Mouse (Mus musculus): ENCODE results near the gene Cars2. TPM values are rescaled to one million over a fixed set of nuclear protein-coding genes. Genes with fewer than 3 reads are reported as not detected.
A peak's percentile ranks its signal among the peaks of the same experiment; 100 is the strongest.
"Not testable (repeated sequence)": the region's sequence is repeated elsewhere in the genome, so short reads cannot be mapped to it uniquely, and the experiment has no call there.

Gene Cars2
- polyA plus RNA-seq, 1 experiment from 2014 or later = 12.3 TPM

DNA sequence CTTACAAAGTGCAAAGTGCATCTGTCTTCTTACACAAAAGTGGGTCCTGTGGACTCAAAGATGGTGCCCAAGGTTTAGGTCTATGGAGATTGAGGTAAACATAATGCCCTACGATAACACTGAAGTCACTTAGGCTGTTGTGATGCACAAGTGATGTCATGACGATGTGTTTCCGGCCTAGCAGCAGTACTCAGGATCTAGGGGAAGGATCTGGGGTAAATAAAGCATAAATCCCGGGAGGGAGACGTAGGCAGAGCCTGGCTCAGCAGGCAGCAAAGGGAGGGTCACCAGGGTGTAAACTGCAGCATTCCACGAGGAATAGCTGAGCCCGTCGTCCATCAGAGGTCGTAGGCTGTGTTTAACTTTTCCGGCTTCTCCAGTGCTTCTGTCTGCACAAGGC is 41.7 kb downstream of the Cars2 start:
- H3K27me3 ChIP-seq = no peaks in the 10 kb centered on the region
- H3K9me3 ChIP-seq (replicated peaks) = no peaks in the 10 kb centered on the region
- H3K4me2 ChIP-seq = no peak overlapping the region
- H3K27ac ChIP-seq (replicated peaks) = no peak overlapping the region
- 83% methylated on average over 10 of the region's 10 CpGs for WGBS (ENCODE audit: insufficient replicate concordance)
- peaks cover 33% of the 10 kb centered on the region for H3K4me1 ChIP-seq (replicated peaks)
- no peak overlapping the region for H3K4me3 ChIP-seq (replicated peaks)
- H3K36me3 ChIP-seq (replicated peaks) = peaks cover 96% of the 10 kb centered on the region
- ATAC-seq (ENCODE audit: insufficient read depth) = no peak
- no peak overlapping the region for H3K9ac ChIP-seq

DNA sequence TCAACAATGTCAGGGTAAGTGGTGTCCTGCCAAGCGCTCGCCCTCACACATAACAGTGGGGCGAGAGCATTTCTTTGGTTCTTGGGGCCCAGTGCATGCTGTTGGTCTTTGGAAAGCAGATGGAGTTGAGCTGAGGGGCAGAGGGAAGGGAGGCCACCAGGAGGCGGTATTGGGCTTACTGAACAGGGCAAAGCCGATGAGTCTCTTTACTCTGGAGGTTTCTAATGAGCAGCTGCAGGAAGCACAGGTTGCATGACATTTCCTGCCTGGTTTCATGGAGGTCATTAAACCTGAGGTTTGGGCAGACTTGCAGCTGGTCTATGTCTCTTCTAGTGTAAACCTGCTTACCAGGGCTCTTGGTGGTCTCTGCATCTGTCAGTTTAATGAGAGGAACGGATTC is 43.8 kb downstream of the Cars2 start:
- Histone ChIP-seq H3K36me3 (replicated peaks) (peaks cover 93% of the 10 kb centered on the region), H3K4me1 (replicated peaks) (peaks cover 13% of the 10 kb centered on the region), H3K9ac (no peak overlapping the region), H3K4me2 (no peak overlapping the region), H3K9me3 (replicated peaks) (no peaks in the 10 kb centered on the region), H3K27ac (replicated peaks) (no peak overlapping the region), H3K4me3 (replicated peaks) (no peak overlapping the region), H3K27me3 (no peaks in the 10 kb centered on the region)
- no peak for ATAC-seq (ENCODE audit: insufficient read depth)
- WGBS (ENCODE audit: insufficient replicate concordance) = 58% methylated on average over 6 of the region's 6 CpGs

DNA sequence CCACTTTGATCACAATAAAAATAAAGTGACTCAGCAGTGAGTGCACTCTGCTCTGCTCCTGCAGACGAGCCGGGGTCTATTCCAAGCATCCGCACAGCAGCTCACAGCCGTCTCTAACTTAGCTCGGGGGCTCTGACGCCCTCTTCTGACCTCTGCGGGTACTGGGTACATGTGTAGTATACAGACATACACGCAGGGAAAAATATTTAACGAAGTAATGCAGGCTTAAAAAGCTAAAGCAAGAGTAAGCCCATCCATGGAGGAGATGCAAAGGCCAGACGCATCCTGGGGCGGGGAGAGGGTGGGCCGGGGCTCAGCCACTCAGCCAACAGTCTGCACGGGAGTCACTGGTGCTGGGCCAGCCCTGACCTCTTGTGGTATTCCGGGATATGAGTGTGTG is 44.5 kb downstream of the Cars2 start:
- no peak overlapping the region for H3K4me2 ChIP-seq

DNA sequence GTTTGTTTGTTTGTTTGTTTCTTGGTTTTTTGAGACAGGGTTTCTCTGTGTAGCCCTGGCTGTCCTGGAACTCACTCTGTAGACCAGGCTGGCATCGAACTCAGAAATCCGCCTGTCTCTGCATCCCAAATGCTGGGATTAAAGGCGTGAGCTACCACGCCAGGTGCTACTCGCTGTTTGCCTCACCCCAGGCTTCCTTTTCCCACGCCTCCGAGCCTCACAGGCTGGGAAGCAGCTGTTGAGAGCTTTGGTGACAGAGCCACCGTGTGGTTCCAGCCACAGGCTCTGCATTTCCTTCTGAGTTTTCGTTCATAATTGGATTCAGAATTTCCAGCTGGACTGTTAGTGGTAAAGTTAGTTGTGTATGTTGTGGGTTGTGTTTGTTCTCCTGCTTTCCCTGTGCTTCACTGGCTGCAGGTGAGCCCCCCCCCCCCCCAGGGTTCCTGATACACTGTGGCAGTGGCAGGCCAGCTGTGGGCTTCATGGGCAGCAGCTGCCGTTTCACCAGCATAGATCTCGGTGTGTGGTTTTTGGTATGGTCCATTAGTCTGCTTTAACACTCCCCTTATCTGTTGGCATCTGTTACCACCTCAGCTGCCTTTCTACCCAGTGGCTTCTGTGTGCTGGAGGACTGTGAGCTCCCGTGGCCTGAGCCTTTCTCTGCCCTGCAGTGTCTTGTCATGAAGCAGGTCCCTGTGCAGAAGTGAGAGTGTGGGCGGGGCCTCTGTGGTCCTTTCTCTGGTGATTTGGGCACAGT is 46.9 kb downstream of the Cars2 start:
- no peak overlapping the region for H3K4me3 ChIP-seq (replicated peaks)
- no peak overlapping the region for H3K27ac ChIP-seq (replicated peaks)
- no peaks in the 10 kb centered on the region for H3K9me3 ChIP-seq (replicated peaks)
- H3K27me3 ChIP-seq = no peaks in the 10 kb centered on the region
- ATAC-seq (ENCODE audit: insufficient read depth) = no peak
- peaks cover 14% of the 10 kb centered on the region for H3K4me1 ChIP-seq (replicated peaks)
- no peak overlapping the region for H3K4me2 ChIP-seq
- H3K36me3 ChIP-seq (replicated peaks) = peaks cover 62% of the 10 kb centered on the region
- no peak overlapping the region for H3K9ac ChIP-seq
- 61% methylated on average over 13 of the region's 13 CpGs for WGBS (ENCODE audit: insufficient replicate concordance)

More for the DNA sequence above, 44.5 kb downstream of the Cars2 start:
- Histone ChIP-seq H3K9me3 (replicated peaks) (no peaks in the 10 kb centered on the region), H3K27me3 (no peaks in the 10 kb centered on the region), H3K27ac (replicated peaks) (no peak overlapping the region), H3K4me1 (replicated peaks) (peaks cover 9% of the 10 kb centered on the region), H3K4me3 (replicated peaks) (no peak overlapping the region), H3K36me3 (replicated peaks) (peaks cover 86% of the 10 kb centered on the region), H3K9ac (no peak overlapping the region)
- no peak for ATAC-seq (ENCODE audit: insufficient read depth)
- WGBS (ENCODE audit: insufficient replicate concordance) = 84% methylated on average over 14 of the region's 14 CpGs

DNA sequence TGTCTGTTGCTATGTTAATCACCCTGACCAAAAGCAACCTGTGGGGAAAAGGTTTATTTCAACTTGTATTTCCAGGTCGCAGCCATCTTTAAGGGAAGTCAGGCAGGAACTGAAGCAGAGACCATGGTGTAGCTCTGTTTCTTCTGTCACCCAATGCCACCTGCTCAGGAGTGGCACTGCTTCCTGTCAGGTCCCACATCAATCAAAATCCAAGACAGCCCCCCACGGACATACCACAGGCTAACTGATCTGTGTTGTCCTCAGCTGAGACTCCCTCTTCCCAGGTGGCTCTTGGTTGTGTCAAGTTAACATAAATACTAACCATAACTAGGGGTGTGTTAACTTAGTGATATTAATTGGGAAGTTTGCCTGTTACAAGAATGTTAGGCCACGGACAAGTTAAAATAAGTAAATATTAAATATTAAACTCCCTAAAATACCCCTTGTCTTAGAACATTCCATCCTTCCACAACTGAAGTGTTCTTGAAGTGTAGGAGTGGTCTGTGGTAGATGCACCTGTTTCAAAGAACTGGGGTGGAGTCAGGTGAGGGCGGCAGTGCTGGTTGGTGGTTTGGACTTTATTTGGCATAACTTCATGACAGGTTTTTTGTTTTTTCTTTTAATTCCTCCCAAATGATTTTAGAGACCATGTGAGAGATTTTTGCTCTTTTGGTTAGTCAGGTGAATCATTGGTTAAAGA is 51.6 kb downstream of the Cars2 start:
- ATAC-seq (ENCODE audit: insufficient read depth) = no peak
- H3K27ac ChIP-seq (replicated peaks) = no peak overlapping the region
- H3K36me3 ChIP-seq (replicated peaks) = peaks cover 18% of the 10 kb centered on the region
- peak overlapping the region; percentile 81 for H3K4me2 ChIP-seq
- H3K27me3 ChIP-seq = peaks cover 14% of the 10 kb centered on the region; the same call in 1 of the 2 replicates
- H3K4me3 ChIP-seq (replicated peaks) = peak overlapping the region; percentile 99
- no peaks in the 10 kb centered on the region for H3K9me3 ChIP-seq (replicated peaks)
- no peak overlapping the region for H3K9ac ChIP-seq
- H3K4me1 ChIP-seq (replicated peaks) = peaks cover 23% of the 10 kb centered on the region
- 56% methylated on average over 4 of the region's 4 CpGs for WGBS (ENCODE audit: insufficient replicate concordance)

DNA sequence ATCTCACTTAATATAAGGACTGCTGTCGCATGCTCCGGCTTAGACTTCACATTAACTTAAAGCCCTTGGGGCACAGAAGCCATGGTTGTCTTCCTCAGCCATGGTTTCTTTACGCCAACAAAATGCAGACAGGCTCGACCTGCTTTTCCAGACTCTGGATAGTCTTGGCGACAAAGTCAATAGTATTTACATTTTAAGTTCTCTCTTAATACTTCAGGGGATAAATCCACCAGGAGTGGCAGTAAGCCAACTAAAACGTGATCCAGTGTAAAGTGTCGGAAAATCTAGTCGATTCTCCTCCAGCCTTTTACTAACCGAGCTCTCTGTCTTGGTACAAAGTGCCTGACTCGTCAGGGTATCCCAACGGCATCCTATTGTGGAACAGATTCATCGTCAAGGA is 52.3 kb downstream of the Cars2 start:
- H3K4me2 ChIP-seq = peak overlapping the region; percentile 81
- H3K4me3 ChIP-seq (replicated peaks) = peak overlapping the region; percentile 99
- peaks cover 21% of the 10 kb centered on the region for H3K4me1 ChIP-seq (replicated peaks)
- no peaks in the 10 kb centered on the region for H3K9me3 ChIP-seq (replicated peaks)
- H3K27ac ChIP-seq (replicated peaks) = no peak overlapping the region
- H3K27me3 ChIP-seq = peaks cover 14% of the 10 kb centered on the region; the same call in 1 of the 2 replicates
- peak overlapping the region; percentile 86 for H3K9ac ChIP-seq
- no peak for ATAC-seq (ENCODE audit: insufficient read depth)
- WGBS (ENCODE audit: insufficient replicate concordance) = 61% methylated on average over 12 of the region's 12 CpGs
- H3K36me3 ChIP-seq (replicated peaks) = peaks cover 12% of the 10 kb centered on the region

DNA sequence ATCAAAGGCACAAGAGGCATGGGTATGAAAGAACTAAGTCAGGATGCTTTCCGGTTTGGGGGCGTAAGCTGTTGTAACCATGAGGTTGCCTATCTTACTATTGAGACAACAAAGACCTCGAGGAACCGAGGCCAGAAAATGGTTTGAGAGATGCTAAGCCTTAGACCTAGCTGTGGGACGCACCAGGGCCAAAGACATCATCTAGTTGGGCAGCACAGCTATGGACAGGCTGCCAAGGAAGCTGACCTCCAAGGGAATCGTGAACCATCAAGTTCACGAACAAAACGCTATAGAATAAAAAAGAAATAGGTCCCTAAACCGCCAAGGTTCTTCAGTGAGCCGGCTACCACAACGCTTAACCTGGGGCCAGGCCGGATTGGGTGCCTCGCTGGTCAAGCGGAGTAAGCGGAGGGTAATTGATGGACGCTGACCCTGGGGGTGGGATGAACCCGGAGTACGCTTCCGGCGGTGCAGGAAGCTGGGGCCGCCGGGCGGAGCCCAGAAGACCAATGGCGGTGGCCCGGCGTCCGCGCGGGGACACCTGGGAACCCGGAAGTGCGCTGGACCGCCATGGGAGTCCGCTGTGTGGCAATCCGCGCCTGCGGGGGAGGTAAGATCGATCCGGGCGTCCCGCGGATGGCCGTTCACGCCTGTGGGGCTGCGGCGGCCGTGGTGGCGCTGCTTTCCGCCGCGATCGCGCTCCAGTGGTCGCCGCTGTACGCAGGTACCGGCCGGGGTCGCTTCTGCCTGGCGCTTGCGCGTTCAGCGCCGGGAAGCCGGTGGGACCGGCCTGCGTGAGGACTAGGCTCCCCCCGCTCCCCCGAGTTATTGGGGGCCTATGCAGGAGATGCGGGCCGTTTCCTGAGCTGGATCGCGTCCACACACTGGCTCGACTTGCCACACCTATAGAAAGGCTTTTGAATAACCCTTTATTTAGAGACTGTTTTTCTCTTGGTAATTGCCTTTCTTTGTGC is 53.3 kb downstream of the Cars2 start, which contains the start of gene Naxd:
Naxd (plus strand) TSS at position 490 of the 974 bp plus-strand sequence.
- H3K4me2 ChIP-seq = peak within 1 kb of the TSS; percentile 81
- WGBS (ENCODE audit: insufficient replicate concordance) = 3% methylated on average over 73 of the region's 73 CpGs
- H3K27me3 ChIP-seq = peaks cover 14% of the 10 kb centered on the region; the same call in 1 of the 2 replicates
- peak within 1 kb of the TSS; percentile 75 for H3K27ac ChIP-seq (replicated peaks)
- H3K9me3 ChIP-seq (replicated peaks) = no peaks in the 10 kb centered on the region
- peaks cover 21% of the 10 kb centered on the region for H3K4me1 ChIP-seq (replicated peaks)
- H3K36me3 ChIP-seq (replicated peaks) = peaks cover 4% of the 10 kb centered on the region; the same call in 1 of the 2 replicates
- peak within 1 kb of the TSS; percentile 86 for H3K9ac ChIP-seq
- ATAC-seq (ENCODE audit: insufficient read depth) = peak; percentile 98
- H3K4me3 ChIP-seq (replicated peaks) = peak within 1 kb of the TSS; percentile 99

DNA sequence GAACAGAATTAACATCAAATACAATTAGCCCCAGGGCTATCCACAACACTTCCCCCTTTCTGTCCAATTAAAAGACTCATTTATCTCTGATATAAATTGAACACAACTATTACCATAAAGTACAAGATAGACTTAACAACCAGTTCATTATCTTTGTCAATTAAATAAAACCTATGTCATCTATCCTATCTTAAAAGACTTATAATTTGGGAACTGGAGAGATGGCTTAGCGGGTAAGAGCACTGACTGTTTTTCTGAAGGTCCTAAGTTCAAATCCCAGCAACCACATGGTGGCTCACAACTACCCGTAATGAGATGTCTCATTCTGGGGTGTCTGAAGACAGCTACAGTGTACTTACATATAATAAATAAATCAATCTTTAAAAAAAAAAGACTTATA is 58.2 kb downstream of the Cars2 start:
- not testable (repeated sequence) for H3K9ac ChIP-seq; H3K4me3 ChIP-seq (replicated peaks); ATAC-seq (ENCODE audit: insufficient read depth); H3K27ac ChIP-seq (replicated peaks); H3K4me1 ChIP-seq (replicated peaks); H3K9me3 ChIP-seq (replicated peaks); H3K36me3 ChIP-seq (replicated peaks); H3K4me2 ChIP-seq
- WGBS (ENCODE audit: insufficient replicate concordance) = 66% methylated on average over 2 of the region's 2 CpGs
- peaks cover 33% of the 10 kb centered on the region for H3K27me3 ChIP-seq

DNA sequence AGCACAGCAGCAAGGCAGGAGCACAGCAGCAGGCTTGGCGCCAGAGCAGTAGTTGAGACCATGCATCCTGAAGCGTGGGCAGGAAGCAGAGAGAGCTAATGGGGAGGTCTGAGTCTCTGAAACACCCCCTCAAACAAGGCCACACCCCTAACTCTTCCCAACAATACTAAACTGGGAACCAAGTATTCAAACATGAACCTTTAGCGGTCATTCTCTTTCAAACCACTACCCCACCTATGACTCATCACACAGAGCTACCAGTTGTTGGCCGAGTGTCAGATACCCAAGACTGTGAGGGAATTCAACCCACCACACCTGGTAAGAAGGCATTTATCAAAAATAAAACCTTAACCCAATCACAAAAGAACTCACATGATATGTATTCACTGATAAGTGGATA is 63.4 kb downstream of the Cars2 start:
- Histone ChIP-seq H3K9ac (no peak overlapping the region), H3K9me3 (replicated peaks) (no peaks in the 10 kb centered on the region), H3K4me2 (no peak overlapping the region), H3K27ac (replicated peaks) (no peak overlapping the region), H3K27me3 (peaks cover 37% of the 10 kb centered on the region), H3K4me1 (replicated peaks) (no peaks in the 10 kb centered on the region), H3K36me3 (replicated peaks) (no peaks in the 10 kb centered on the region), H3K4me3 (replicated peaks) (no peak overlapping the region)
- WGBS (ENCODE audit: insufficient replicate concordance) = 57% methylated on average over 4 of the region's 4 CpGs
- no peak for ATAC-seq (ENCODE audit: insufficient read depth)

DNA sequence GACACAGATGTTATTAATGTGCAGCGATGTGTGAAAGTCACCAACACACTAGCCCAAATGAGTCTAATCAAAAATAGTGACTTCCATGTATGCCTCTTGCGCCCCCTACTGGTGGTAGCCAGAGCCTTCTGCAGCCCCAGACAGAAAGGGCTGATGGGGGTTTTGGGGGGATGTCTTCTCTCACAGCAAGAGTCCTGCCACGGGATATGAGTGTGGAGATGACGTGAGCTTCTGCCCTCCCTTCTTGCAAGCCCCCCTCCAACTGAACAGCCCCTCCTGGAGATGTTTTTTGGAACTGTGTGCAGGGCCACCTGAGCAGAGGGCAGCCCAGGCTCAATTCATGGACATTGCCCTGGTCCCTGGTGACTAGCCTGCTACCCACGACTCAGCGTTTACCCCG is 64.4 kb downstream of the Cars2 start:
- H3K27me3 ChIP-seq = peaks cover 43% of the 10 kb centered on the region
- H3K27ac ChIP-seq (replicated peaks) = no peak overlapping the region
- no peak overlapping the region for H3K9ac ChIP-seq
- no peak overlapping the region for H3K4me2 ChIP-seq
- no peak for ATAC-seq (ENCODE audit: insufficient read depth)
- no peaks in the 10 kb centered on the region for H3K9me3 ChIP-seq (replicated peaks)
- H3K36me3 ChIP-seq (replicated peaks) = no peaks in the 10 kb centered on the region
- WGBS (ENCODE audit: insufficient replicate concordance) = 9% methylated on average over 7 of the region's 7 CpGs
- no peak overlapping the region for H3K4me3 ChIP-seq (replicated peaks)
- H3K4me1 ChIP-seq (replicated peaks) = no peaks in the 10 kb centered on the region
